Comparison of ENCODE assay signal across 8 mouse cellular contexts in the genomic region with DNA sequence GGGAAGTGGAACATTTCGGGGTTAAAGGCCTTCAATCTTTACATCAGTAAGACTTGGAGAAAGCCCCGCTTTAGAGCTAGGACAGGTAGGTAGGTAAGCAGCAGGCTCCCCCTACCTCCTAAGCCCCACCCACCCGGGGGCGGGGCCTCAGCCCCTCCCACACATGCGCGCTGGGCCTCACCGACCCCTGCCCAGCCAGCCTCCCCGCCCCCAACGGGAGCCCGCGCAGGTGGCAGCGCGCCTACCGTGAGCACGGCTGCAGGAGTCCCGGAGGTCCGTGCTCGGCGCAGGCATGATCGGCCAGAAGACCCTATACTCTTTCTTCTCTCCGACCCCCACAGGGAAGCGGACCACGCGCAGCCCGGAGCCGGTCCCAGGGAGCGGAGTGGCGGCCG. TPM values are rescaled to one million over a fixed set of nuclear protein-coding genes. Genes with fewer than 3 reads are reported as not detected.
DNase-seq lines count a peak whose midpoint lies in the region; ATAC-seq and TF ChIP-seq lines count a peak whose summit lies in the region.

TSS of gene Ung (plus strand) at position 176 of the 395 bp plus-strand sequence.

- peak within 1 kb of the TSS; percentile 25 for H3K27ac ChIP-seq in forebrain, embryonic 16.5 days (ENCODE audit: low read length)
- H3K27ac ChIP-seq in liver, postnatal 0 days (ENCODE audit: low read depth) = peak within 1 kb of the TSS; percentile 89

- no peaks in the 10 kb centered on the region for H3K27me3 ChIP-seq in forebrain, embryonic 16.5 days (replicated peaks; ENCODE audit: control insufficient read depth, insufficient read depth, low read length)
- no peaks in the 10 kb centered on the region for H3K27me3 ChIP-seq in liver, postnatal 0 days (ENCODE audit: insufficient read depth, low read length)

- peaks cover 9% of the 10 kb centered on the region for H3K4me1 ChIP-seq in forebrain, embryonic 16.5 days (replicated peaks; ENCODE audit: control insufficient read depth, insufficient read depth, low read length)
- peaks cover 36% of the 10 kb centered on the region for H3K4me1 ChIP-seq in liver, postnatal 0 days (ENCODE audit: insufficient read depth)

- peak within 1 kb of the TSS; percentile 84 for H3K4me3 ChIP-seq in forebrain, embryonic 16.5 days (replicated peaks; ENCODE audit: low read length)
- peak within 1 kb of the TSS; percentile 71 for H3K4me3 ChIP-seq in liver, postnatal 0 days (ENCODE audit: low read depth, low read length)

- peak; percentile 39 for DNase-seq in kidney, adult 11 months
- DNase-seq in kidney, adult 18-20 months = no peak
- peak; percentile 30 for DNase-seq in c-Kit-positive CD71-negative TER-119-negative erythroid progenitor cells, embryonic 14.5 days (ENCODE audit: low read depth)
- peak; percentile 87 for DNase-seq in induced T-regulatory cell, adult 2 months (ENCODE audit: low read depth)
- DNase-seq in liver, postnatal 0 days = peak; percentile 78
- DNase-seq in retina, embryonic 14.5 days (ENCODE audit: low spot score) = peak; percentile 79
- DNase-seq in layer of hippocampus, adult 8-10 months (ENCODE audit: low spot score in 2 of 2) = no peak

- TF ChIP-seq EP300 in liver, postnatal 0 days (IDR thresholded peaks at IDR 0.05; ENCODE audit: low read depth) = no peak

- H3K9me3 ChIP-seq in forebrain, embryonic 16.5 days (ENCODE audit: control insufficient read depth, low read length) = no peaks in the 10 kb centered on the region
- H3K9me3 ChIP-seq in liver, postnatal 0 days (ENCODE audit: low read length) = no peaks in the 10 kb centered on the region

- no peaks in the 10 kb centered on the region for H3K36me3 ChIP-seq in forebrain, embryonic 16.5 days (ENCODE audit: control insufficient read depth, insufficient read depth)
- H3K36me3 ChIP-seq in liver, postnatal 0 days (replicated peaks; ENCODE audit: insufficient read depth, low read length) = 0 out of 2 replicates have a peak, but pooled peaks cover 3% of the 10 kb centered on the region

- peak within 1 kb of the TSS; percentile 91 for H3K4me2 ChIP-seq in forebrain, embryonic 16.5 days (ENCODE audit: low read length)
- peak within 1 kb of the TSS; percentile 99 for H3K4me2 ChIP-seq in liver, postnatal 0 days (ENCODE audit: low read depth, low read length)

- no peak for TF ChIP-seq CTCF in liver, postnatal 0 days (IDR thresholded peaks at IDR 0.05; ENCODE audit: low read depth)

- peak within 1 kb of the TSS; percentile 59 for H3K9ac ChIP-seq in forebrain, embryonic 16.5 days (replicated peaks; ENCODE audit: low read depth, low read length)
- H3K9ac ChIP-seq in liver, postnatal 0 days (replicated peaks) = peak within 1 kb of the TSS; percentile 66

- 1% methylated on average over 26 of the region's 29 CpGs for WGBS in forebrain, embryonic 16.5 days
- WGBS in liver, postnatal 0 days (ENCODE audit: insufficient replicate concordance) = 1% methylated on average over 25 of the region's 29 CpGs

- ATAC-seq in forebrain, embryonic 16.5 days = peak; percentile 22
- peak; percentile 35 for ATAC-seq in liver, postnatal 0 days

RNA-seq across cellular contexts. Expression of gene Ung, which starts in this region (rescaled TPM):
- polyA plus RNA-seq in forebrain, embryonic 16.5 days (2015; fragmentation: Nextera tagmentation; extraction: Ambion mirVana) = 19.1 TPM in 2 replicates
- polyA plus RNA-seq in liver, postnatal 0 days (2015; fragmentation: Nextera tagmentation; extraction: Ambion mirVana) = 11.8 TPM in 2 replicates
- total RNA-seq in layer of hippocampus, adult 8-10 months (2022) = 1 to 10 TPM; 1.7 to 2.3 (median 1.9) TPM

Comparison
In these comparisons a context has a peak if more than half of its experiments do, and no peak if none do; other contexts are left out.
1. DNase-seq: peak in kidney, adult 11 months (single experiment), c-Kit-positive CD71-negative TER-119-negative erythroid progenitor cells, embryonic 14.5 days (single experiment), induced T-regulatory cell, adult 2 months (single experiment), liver, postnatal 0 days (single experiment) and retina, embryonic 14.5 days (single experiment); none in kidney, adult 18-20 months (single experiment) and layer of hippocampus, adult 8-10 months (0 of 2).